Mouse (Mus musculus) retina, postnatal 1 day (tissue): Measurements from ENCODE around the gene Acp4.
A peak's percentile ranks its signal among the peaks of the same experiment; 100 is the strongest.
"Not testable (repeated sequence)": the region's sequence is repeated elsewhere in the genome, so short reads cannot be mapped to it uniquely, and the experiment has no call there.

Source experiments
- DNase-seq: peaks from one replicate; pipeline ENCODE4 v3.0.0-alpha.2; 2012

The Acp4 gene

GRCm38 (mm10) chr7:44262791-44263643 lies 5.8 kb upstream of the Acp4 start:
- DNase-seq, result peak; percentile 95

GRCm38 (mm10) chr7:44261147-44261546 lies 4.0 kb upstream of the Acp4 start, which contains the start of gene Gm15517:
Gene Gm15517 (plus strand): TSS chr7:44261447.
- DNase-seq, result no peak

GRCm38 (mm10) chr7:44260410-44260809 lies 3.2 kb upstream of the Acp4 start:
- no peak for DNase-seq

- DNase-seq, result no peak
These were observed 2.2 kb downstream of the Acp4 start for GRCm38 (mm10) chr7:44254930-44255329.

GRCm38 (mm10) chr7:44253023-44253616 lies 4.1 kb downstream of the Acp4 start:
- DNase-seq, result no peak

- not testable (repeated sequence) for DNase-seq
These were observed 6.4 kb downstream of the Acp4 start for GRCm38 (mm10) chr7:44250732-44251275.

- DNase-seq, result no peak
These were observed 7.9 kb downstream of the Acp4 start for GRCm38 (mm10) chr7:44249248-44249647.

- DNase-seq, result no peak
These were observed 9.2 kb downstream of the Acp4 start for GRCm38 (mm10) chr7:44247971-44248370.

- DNase-seq, result peak; percentile 85
These were observed 10.2 kb downstream of the Acp4 start for GRCm38 (mm10) chr7:44246984-44247470.

- DNase-seq, result peak; percentile 95
These were observed 10.9 kb downstream of the Acp4 start, which contains the start of the genes 1700028J19Rik and 2410002F23Rik for GRCm38 (mm10) chr7:44246055-44246983. Gene 1700028J19Rik (minus strand): TSS chr7:44246695. Gene 2410002F23Rik (plus strand): TSS chr7:44246722.

- no peak for DNase-seq
These were observed 13.1 kb downstream of the Acp4 start for GRCm38 (mm10) chr7:44244080-44244479.

- DNase-seq, result no peak
These were observed 16.0 kb downstream of the Acp4 start for GRCm38 (mm10) chr7:44241163-44241562.

- no peak for DNase-seq
These were observed 16.5 kb downstream of the Acp4 start for GRCm38 (mm10) chr7:44240712-44241111.

GRCm38 (mm10) chr7:44239913-44240312 lies 17.3 kb downstream of the Acp4 start:
- DNase-seq, result no peak

- no peak for DNase-seq
These were observed 21.3 kb downstream of the Acp4 start, which contains the start of gene Gm36864 for GRCm38 (mm10) chr7:44235909-44236308. Gene Gm36864 (plus strand): TSS chr7:44236177.

GRCm38 (mm10) chr7:44225076-44225475 lies 32.1 kb downstream of the Acp4 start, which contains the start of gene Klk1:
Gene Klk1 (plus strand): TSS chr7:44225360.
- no peak for DNase-seq

GRCm38 (mm10) chr7:44222335-44222734 lies 34.8 kb downstream of the Acp4 start:
- not testable (repeated sequence) for DNase-seq

- DNase-seq, result not testable (repeated sequence)
These were observed 35.6 kb downstream of the Acp4 start for GRCm38 (mm10) chr7:44221601-44222000.

- DNase-seq, result no peak
These were observed 41.5 kb downstream of the Acp4 start, which contains the start of gene Klk1b5 for GRCm38 (mm10) chr7:44215645-44216044. Gene Klk1b5 (plus strand): TSS chr7:44215945.

GRCm38 (mm10) chr7:44208307-44208706 lies 48.9 kb downstream of the Acp4 start:
- DNase-seq, result no peak

- not testable (repeated sequence) for DNase-seq
These were observed 50.0 kb downstream of the Acp4 start, which contains the start of gene Klk1b4 for GRCm38 (mm10) chr7:44207135-44207534. Gene Klk1b4 (plus strand): TSS chr7:44207435.
